Mouse (Mus musculus) ovary, postnatal 10 days (tissue): Measurements from ENCODE around the gene Gipc3.
A peak's percentile ranks its signal among the peaks of the same experiment; 100 is the strongest.

Experiments
- DNase-seq: peaks from one replicate; pipeline ENCODE4 v3.0.0; 2022; ENCODE audit warnings: low spot score

Gipc3 gene

GRCm38 (mm10) chr10:81299585-81300351 lies 43.3 kb downstream of the Gipc3 start:
- DNase-seq, result no peak

- no peak for DNase-seq
Observed at GRCm38 (mm10) chr10:81298369-81299100, 44.5 kb downstream of the Gipc3 start.

GRCm38 (mm10) chr10:81297845-81298244 lies 45.2 kb downstream of the Gipc3 start:
- DNase-seq, result no peak

- DNase-seq, result no peak
Observed at GRCm38 (mm10) chr10:81297246-81297645, 45.8 kb downstream of the Gipc3 start.

GRCm38 (mm10) chr10:81295185-81295584 lies 47.9 kb downstream of the Gipc3 start:
- no peak for DNase-seq

GRCm38 (mm10) chr10:81294442-81294841 lies 48.6 kb downstream of the Gipc3 start:
- no peak for DNase-seq

- no peak for DNase-seq
Observed at GRCm38 (mm10) chr10:81293334-81294030, 49.6 kb downstream of the Gipc3 start.

GRCm38 (mm10) chr10:81292554-81293333 lies 50.3 kb downstream of the Gipc3 start, which contains the start of gene Pip5k1c:
Pip5k1c (plus strand) TSS chr10:81292963.
- DNase-seq, result peak; percentile 90

- no peak for DNase-seq
Observed at GRCm38 (mm10) chr10:81291511-81292104, 51.5 kb downstream of the Gipc3 start, which contains the start of gene Tjp3. Tjp3 (minus strand) TSS chr10:81291581.

- DNase-seq, result no peak
Observed at GRCm38 (mm10) chr10:81290698-81291460, 52.2 kb downstream of the Gipc3 start.

- no peak for DNase-seq
Observed at GRCm38 (mm10) chr10:81289811-81290210, 53.3 kb downstream of the Gipc3 start.

GRCm38 (mm10) chr10:81289278-81289677 lies 53.8 kb downstream of the Gipc3 start:
- no peak for DNase-seq

- DNase-seq, result no peak
Observed at GRCm38 (mm10) chr10:81288601-81289000, 54.5 kb downstream of the Gipc3 start.

- DNase-seq, result no peak
Observed at GRCm38 (mm10) chr10:81287513-81288157, 55.4 kb downstream of the Gipc3 start.

GRCm38 (mm10) chr10:81286586-81286985 lies 56.5 kb downstream of the Gipc3 start:
- no peak for DNase-seq

GRCm38 (mm10) chr10:81285694-81286450 lies 57.2 kb downstream of the Gipc3 start:
- DNase-seq, result peak; percentile 86
